Mouse (Mus musculus) embryonic facial prominence, embryonic 10.5 days (tissue): ENCODE data around the gene Tulp1. TPM values are rescaled to one million over a fixed set of nuclear protein-coding genes. Genes with fewer than 3 reads are reported as not detected.

Experiments used
- DNase-seq: peaks from one replicate; pipeline ENCODE4 v3.0.0-alpha.2; 2017; ENCODE audit warnings: low spot score
- H3K27ac ChIP-seq: fragments of 300-500 bp; sonication (generic); replicated peaks from 2 replicates; pipeline ENCODE4 v1.5.1; 2016; ENCODE audit warnings: mild to moderate bottlenecking
- H3K27me3 ChIP-seq: fragments of 300-500 bp; sonication (generic); replicated peaks from 2 replicates; pipeline ENCODE4 v1.6.1; 2016; ENCODE audit warnings: low read depth, mild to moderate bottlenecking; ENCODE audit not compliant: poor library complexity, severe bottlenecking
- H3K36me3 ChIP-seq: fragments of 300-500 bp; sonication (generic); replicated peaks from 2 replicates; pipeline ENCODE4 v1.6.1; 2016; ENCODE audit warnings: mild to moderate bottlenecking, moderate library complexity
- H3K4me1 ChIP-seq: fragments of 300-500 bp; sonication (generic); 2 replicates; pipeline ENCODE4 v1.6.1; 2016
- H3K4me3 ChIP-seq: fragments of 300-500 bp; sonication (generic); 2 replicates; pipeline ENCODE4 v1.5.1; 2016; ENCODE audit warnings: mild to moderate bottlenecking, moderate library complexity
- H3K9me3 ChIP-seq: fragments of 300-500 bp; sonication (generic); 2 replicates; pipeline ENCODE4 v1.6.1; 2016; ENCODE audit warnings: mild to moderate bottlenecking
- WGBS: fragments of 180-500 bp; shearing (Covaris S2); methylation state at CpG from one replicate; pipeline ENCODE4 v1.1.7; 2016; 5-methylcytosine and 5-hydroxymethylcytosine counted together
- polyA plus RNA-seq: library from polyadenylated mRNA; unstranded; fragments of >200 nt; fragmentation: Nextera tagmentation; extraction: Ambion mirVana; gene quantifications from 2 replicates; pipeline ENCODE4 v1.2.1, GENCODE M21; 2016

Tulp1 gene
- polyA plus RNA-seq, 1 experiment from 2014 or later, result 4.9 TPM

DNA sequence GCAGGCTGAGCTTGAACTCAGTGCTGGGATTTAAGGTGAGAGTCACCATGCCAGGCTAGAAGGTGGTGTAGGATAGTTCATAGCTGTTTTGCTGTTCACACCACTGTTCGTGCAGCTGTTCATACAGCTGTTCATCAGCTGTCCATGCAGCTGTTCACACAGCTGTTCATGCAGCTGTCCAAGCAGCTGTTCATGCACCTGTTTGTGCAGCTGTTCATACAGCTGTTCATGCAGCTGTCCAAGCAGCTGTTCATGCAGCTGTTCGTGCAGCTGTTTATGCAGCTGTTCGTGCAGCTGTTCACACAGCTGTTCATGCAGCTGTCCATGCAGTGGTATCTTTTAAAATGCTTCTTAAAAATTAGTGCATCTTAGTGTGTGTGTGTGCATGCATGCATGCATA is 23.5 kb upstream of the Tulp1 start:
- Histone ChIP-seq H3K4me1 (peaks cover 25% of the 10 kb centered on the region), H3K9me3 (no peaks in the 10 kb centered on the region), H3K4me3 (no peak overlapping the region), H3K36me3 (no peaks in the 10 kb centered on the region), H3K27ac (no peak overlapping the region), H3K27me3 (peaks cover 44% of the 10 kb centered on the region)
- no peak for DNase-seq
- 89% methylated on average over 3 of the region's 3 CpGs for WGBS

GRCm38 (mm10) chr17:28386150-28386905 is 21.3 kb upstream of the Tulp1 start:
- H3K27me3 ChIP-seq, result peaks cover 44% of the 10 kb centered on the region
- no peak overlapping the region for H3K27ac ChIP-seq
- WGBS, result 6% methylated on average over 23 of the region's 23 CpGs
- H3K9me3 ChIP-seq, result no peaks in the 10 kb centered on the region
- peak overlapping the region; percentile 34 for H3K4me3 ChIP-seq
- peaks cover 12% of the 10 kb centered on the region for H3K4me1 ChIP-seq
- peak; percentile 88 for DNase-seq
- H3K36me3 ChIP-seq, result no peaks in the 10 kb centered on the region

DNA sequence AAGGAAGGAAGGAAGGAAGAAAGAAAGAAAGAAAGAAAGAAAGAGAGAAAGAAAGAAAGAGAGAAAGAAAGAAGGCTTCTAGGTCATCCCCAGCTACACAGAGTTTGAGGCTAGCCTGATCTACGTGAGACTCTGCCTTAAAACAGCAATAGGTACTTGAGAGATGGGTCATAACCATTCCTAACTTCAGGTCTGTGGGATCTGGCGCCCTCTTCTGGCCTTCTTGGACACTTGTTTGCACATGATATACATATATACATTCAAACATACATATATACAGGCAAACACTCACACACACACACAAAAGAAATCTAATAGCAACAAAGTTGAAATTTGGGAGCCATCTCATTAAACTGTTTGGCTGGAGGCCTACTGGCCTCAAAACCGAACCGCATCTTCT is 19.3 kb upstream of the Tulp1 start:
- 66% methylated on average over 4 of the region's 4 CpGs for WGBS
- no peaks in the 10 kb centered on the region for H3K9me3 ChIP-seq
- peaks cover 55% of the 10 kb centered on the region for H3K27me3 ChIP-seq
- H3K4me1 ChIP-seq, result peaks cover 18% of the 10 kb centered on the region
- no peak overlapping the region for H3K4me3 ChIP-seq
- H3K27ac ChIP-seq, result no peak overlapping the region
- H3K36me3 ChIP-seq, result no peaks in the 10 kb centered on the region
- DNase-seq, result no peak

DNA sequence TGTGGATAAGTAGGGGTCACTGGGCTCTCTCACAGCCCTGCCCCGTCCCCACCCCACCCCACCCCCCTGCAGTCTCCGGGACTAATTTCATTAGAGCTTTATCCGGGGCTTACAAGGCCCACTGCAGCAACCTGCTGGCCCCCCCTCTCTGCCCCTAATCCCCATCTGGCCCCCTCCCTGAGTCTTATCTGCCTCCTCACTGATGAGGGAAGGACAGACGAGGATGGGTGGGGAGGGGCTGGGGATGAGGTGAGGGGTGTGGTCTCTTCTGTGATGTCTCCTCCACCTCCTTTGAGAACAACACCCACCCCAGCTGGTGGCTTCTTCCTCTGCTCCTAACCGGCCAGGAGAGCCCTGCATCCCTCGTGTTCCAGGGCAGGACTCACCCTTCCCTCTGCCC is 15.2 kb upstream of the Tulp1 start:
- no peaks in the 10 kb centered on the region for H3K36me3 ChIP-seq
- H3K27me3 ChIP-seq, result peaks cover 33% of the 10 kb centered on the region
- no peak overlapping the region for H3K27ac ChIP-seq
- H3K4me3 ChIP-seq, result no peak overlapping the region
- H3K4me1 ChIP-seq, result peaks cover 15% of the 10 kb centered on the region
- no peak for DNase-seq
- no peaks in the 10 kb centered on the region for H3K9me3 ChIP-seq
- 6% methylated on average over 6 of the region's 6 CpGs for WGBS

DNA sequence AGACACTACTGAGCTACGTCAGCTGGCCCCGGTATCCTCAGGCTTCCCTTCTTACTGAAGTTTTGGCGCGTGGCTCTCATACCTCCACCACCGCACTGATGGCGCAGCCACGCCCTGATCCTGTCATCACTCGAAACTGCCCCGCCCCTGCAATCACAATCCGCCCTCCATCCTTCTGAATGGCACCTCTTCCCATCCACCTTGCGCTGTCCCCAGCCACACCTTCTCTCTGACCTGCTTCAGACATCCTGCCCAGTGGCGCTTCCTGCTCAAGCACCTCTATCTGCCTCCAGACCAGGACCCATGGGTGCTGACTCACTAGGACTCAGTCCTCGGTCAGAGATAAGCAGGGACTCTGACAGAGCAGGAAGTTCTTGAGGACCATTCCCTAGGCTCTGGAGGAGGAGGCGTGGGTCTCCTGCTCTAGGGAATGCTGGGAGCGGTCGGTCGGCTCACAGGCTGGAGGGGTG is 10.6 kb upstream of the Tulp1 start:
- peaks cover 38% of the 10 kb centered on the region for H3K4me1 ChIP-seq
- H3K9me3 ChIP-seq, result no peaks in the 10 kb centered on the region
- 10% methylated on average over 17 of the region's 17 CpGs for WGBS
- H3K27me3 ChIP-seq, result peaks cover 51% of the 10 kb centered on the region
- H3K36me3 ChIP-seq, result no peaks in the 10 kb centered on the region
- no peak overlapping the region for H3K27ac ChIP-seq
- no peak for DNase-seq
- no peak overlapping the region; the same call in 1 of the 2 replicates for H3K4me3 ChIP-seq

GRCm38 (mm10) chr17:28374494-28374893 is 9.5 kb upstream of the Tulp1 start:
- Histone ChIP-seq H3K27me3 (peaks cover 43% of the 10 kb centered on the region), H3K9me3 (no peaks in the 10 kb centered on the region), H3K36me3 (no peaks in the 10 kb centered on the region), H3K4me1 (peaks cover 29% of the 10 kb centered on the region), H3K27ac (no peak overlapping the region), H3K4me3 (peak overlapping the region; percentile 31; the same call in 1 of the 2 replicates)
- no peak for DNase-seq
- 18% methylated on average over 16 of the region's 16 CpGs for WGBS

DNA sequence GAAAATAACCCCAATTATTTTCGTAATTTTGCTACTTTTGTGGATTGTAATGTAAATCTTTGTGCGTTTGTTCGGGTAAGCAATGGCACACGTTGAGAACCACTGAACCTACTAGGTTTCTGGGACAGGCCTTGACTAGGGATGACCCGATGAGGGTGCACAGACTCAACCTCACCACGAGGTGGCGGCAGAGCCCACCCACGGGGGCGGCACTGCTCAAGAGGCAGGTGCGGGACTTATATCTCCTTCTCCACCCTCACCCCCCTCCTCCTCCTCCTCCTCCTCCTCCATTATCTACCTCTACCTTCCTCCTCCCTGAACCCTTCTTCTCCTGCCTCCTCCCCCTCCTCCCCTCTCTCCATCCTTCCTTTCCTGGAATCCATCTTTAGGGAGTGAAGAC is 8.8 kb upstream of the Tulp1 start:
- no peak overlapping the region for H3K27ac ChIP-seq
- no peaks in the 10 kb centered on the region for H3K9me3 ChIP-seq
- peak; percentile 74 for DNase-seq
- no peak overlapping the region for H3K4me3 ChIP-seq
- H3K27me3 ChIP-seq, result peaks cover 48% of the 10 kb centered on the region
- peaks cover 34% of the 10 kb centered on the region for H3K4me1 ChIP-seq
- no peaks in the 10 kb centered on the region for H3K36me3 ChIP-seq
- 15% methylated on average over 10 of the region's 10 CpGs for WGBS

- WGBS, result 65% methylated on average over 1 of the region's 1 CpGs
- Histone ChIP-seq H3K9me3 (no peaks in the 10 kb centered on the region), H3K4me1 (peaks cover 42% of the 10 kb centered on the region), H3K27ac (peak overlapping the region; percentile 44), H3K27me3 (peaks cover 52% of the 10 kb centered on the region), H3K4me3 (no peak overlapping the region), H3K36me3 (no peaks in the 10 kb centered on the region)
- DNase-seq, result no peak
These were observed 6.9 kb upstream of the Tulp1 start for GRCm38 (mm10) chr17:28371941-28372340.

DNA sequence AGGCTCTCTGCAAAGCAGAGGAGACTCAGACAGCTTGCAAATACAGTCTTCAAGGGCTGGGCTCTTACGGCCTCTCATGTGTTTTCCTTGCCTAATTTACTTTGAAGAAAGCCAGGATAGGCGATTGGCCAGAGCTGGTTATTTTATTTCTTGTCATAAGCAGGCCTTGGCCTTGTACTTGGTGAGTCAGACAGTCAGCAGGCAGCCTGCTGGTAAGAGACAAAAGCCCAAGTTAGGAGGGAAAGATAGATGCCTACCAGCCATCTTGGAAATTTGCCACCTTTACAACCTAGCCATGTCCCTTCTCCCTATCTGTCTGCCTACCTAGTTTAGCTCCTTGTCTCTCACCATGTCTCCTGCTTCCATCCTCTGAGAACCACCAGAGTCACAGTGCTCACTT is 6.3 kb upstream of the Tulp1 start:
- Histone ChIP-seq H3K27me3 (peaks cover 50% of the 10 kb centered on the region), H3K4me1 (peaks cover 42% of the 10 kb centered on the region), H3K27ac (peak overlapping the region; percentile 44; the same call in 1 of the 2 replicates), H3K9me3 (no peaks in the 10 kb centered on the region), H3K36me3 (no peaks in the 10 kb centered on the region), H3K4me3 (no peak overlapping the region)
- 82% methylated on average over 2 of the region's 2 CpGs for WGBS
- no peak for DNase-seq

DNA sequence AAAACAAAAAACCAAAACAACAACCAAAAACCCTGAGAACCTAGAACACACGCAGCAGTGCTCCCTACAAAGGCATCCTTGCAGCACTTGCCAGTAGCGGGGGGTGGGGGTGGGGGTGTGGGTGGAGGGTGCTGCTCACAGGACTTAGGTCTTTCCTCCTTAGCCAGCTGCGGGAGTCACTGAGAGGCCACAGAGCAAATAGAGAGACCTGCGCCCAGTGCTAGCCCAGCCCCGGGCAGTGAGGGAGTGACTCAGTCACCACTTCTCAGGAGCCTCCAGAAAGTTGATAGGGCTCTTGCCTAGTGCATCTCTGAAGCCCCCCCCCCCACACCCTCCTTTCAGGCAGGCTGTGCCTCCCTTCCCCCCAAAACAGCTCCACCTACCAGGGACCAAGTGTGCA is 4.0 kb upstream of the Tulp1 start:
- WGBS, result 77% methylated on average over 5 of the region's 5 CpGs

GRCm38 (mm10) chr17:28368449-28368848 is 3.4 kb upstream of the Tulp1 start:
- H3K27ac ChIP-seq, result no peak overlapping the region
- peaks cover 42% of the 10 kb centered on the region for H3K4me1 ChIP-seq
- H3K9me3 ChIP-seq, result no peaks in the 10 kb centered on the region
- DNase-seq, result peak; percentile 88
- H3K27me3 ChIP-seq, result peaks cover 50% of the 10 kb centered on the region
- 5% methylated on average over 13 of the region's 13 CpGs for WGBS
- no peaks in the 10 kb centered on the region for H3K36me3 ChIP-seq
- no peak overlapping the region for H3K4me3 ChIP-seq

More for the DNA sequence above, 4.0 kb upstream of the Tulp1 start:
- H3K4me3 ChIP-seq, result no peak overlapping the region
- H3K9me3 ChIP-seq, result no peaks in the 10 kb centered on the region
- no peaks in the 10 kb centered on the region for H3K36me3 ChIP-seq
- H3K27ac ChIP-seq, result no peak overlapping the region
- DNase-seq, result no peak
- peaks cover 50% of the 10 kb centered on the region for H3K27me3 ChIP-seq
- H3K4me1 ChIP-seq, result peaks cover 38% of the 10 kb centered on the region

- H3K9me3 ChIP-seq, result no peaks in the 10 kb centered on the region; the same call in 1 of the 2 replicates
- peak overlapping the region; percentile 71; the same call in 1 of the 2 replicates for H3K27ac ChIP-seq
- 4% methylated on average over 6 of the region's 6 CpGs for whole genome bisulfite sequencing
- peaks cover 52% of the 10 kb centered on the region for H3K4me1 ChIP-seq
- H3K4me3 ChIP-seq, result peak overlapping the region; percentile 56
- DNase-seq, result no peak
- no peaks in the 10 kb centered on the region for H3K36me3 ChIP-seq
- peaks cover 82% of the 10 kb centered on the region for H3K27me3 ChIP-seq
These were observed 1.5 kb downstream of the Tulp1 start for GRCm38 (mm10) chr17:28363507-28363906.

DNA sequence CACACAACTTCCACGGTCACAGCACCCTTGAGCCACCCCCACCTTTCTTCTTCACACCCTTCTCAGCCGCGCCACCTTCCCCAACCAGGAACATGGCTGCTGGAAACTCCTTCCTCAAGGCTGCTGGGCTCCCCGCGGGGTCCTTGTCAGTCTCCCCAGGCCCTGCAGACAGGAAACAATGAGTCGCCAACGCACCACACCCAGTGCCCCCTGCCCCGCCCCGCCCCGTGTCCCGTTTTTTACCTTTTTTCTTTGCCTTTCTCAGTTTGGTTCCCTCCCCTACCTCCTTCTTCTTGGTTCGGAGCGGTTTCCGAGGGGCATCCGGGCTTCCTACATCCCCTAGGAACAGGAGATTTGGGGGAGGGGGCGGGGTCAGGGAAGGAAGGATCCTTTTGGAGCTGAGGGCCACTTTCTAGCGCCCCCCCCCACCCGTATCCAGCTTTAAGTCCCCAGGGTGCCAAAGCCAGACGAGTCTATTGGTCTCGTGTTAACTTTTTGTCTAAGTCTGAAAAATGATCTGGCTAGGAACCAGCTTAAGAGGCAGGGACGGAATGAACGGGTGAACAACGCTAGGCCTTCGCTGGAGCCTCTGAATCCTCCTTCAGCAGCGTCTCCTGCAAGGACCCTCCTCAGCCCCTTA is 2.2 kb downstream of the Tulp1 start:
- Histone ChIP-seq H3K36me3 (no peaks in the 10 kb centered on the region), H3K9me3 (no peaks in the 10 kb centered on the region; the same call in 1 of the 2 replicates), H3K27ac (peak overlapping the region; percentile 71), H3K4me1 (peaks cover 53% of the 10 kb centered on the region), H3K4me3 (peak overlapping the region; percentile 56), H3K27me3 (peaks cover 90% of the 10 kb centered on the region)
- WGBS, result under 1% methylated on average over 25 of the region's 25 CpGs
- DNase-seq, result peak; percentile 53
